Mouse (Mus musculus) intestine, embryonic 14.5 days (tissue): ENCODE data around the gene Erbin. TPM values are rescaled to one million over a fixed set of nuclear protein-coding genes. Genes with fewer than 3 reads are reported as not detected.

Experiments used
- ATAC-seq: fragments of 200-750 bp; cut with Nextera tagmentation; replicated peaks from 2 replicates; pipeline ENCODE4 v1.8.0; 2017; ENCODE audit warnings: low read depth, moderate number of reproducible peaks, moderate TSS enrichment, moderate library complexity; ENCODE audit not compliant: low FRiP score, low TSS enrichment
- DNase-seq: peaks from one replicate; pipeline ENCODE4 v3.0.0-alpha.2; 2018; ENCODE audit warnings: low spot score
- H3K27ac ChIP-seq: fragments of 300-500 bp; sonication (generic); 2 replicates; pipeline ENCODE4 v1.5.1; 2014; ENCODE audit warnings: low read depth, mild to moderate bottlenecking, control low read depth
- H3K27me3 ChIP-seq: fragments of 300-500 bp; sonication (generic); replicated peaks from 2 replicates; pipeline ENCODE4 v1.6.1; 2014; ENCODE audit warnings: low read length, control low read depth; ENCODE audit not compliant: control insufficient read depth, insufficient read depth
- H3K36me3 ChIP-seq: fragments of 300-500 bp; sonication (generic); 2 replicates; pipeline ENCODE4 v1.6.1; 2014; ENCODE audit warnings: low read length, control low read depth; ENCODE audit not compliant: control insufficient read depth, insufficient read depth
- H3K4me1 ChIP-seq: fragments of 300-500 bp; sonication (generic); replicated peaks from 2 replicates; pipeline ENCODE4 v1.6.1; 2014; ENCODE audit warnings: low read length, control low read depth, mixed read lengths; ENCODE audit not compliant: control insufficient read depth, insufficient read depth
- H3K4me2 ChIP-seq: fragments of 300-500 bp; sonication (generic); 2 replicates; pipeline ENCODE4 v1.6.1; 2014; ENCODE audit warnings: low read length
- H3K4me3 ChIP-seq: fragments of 300-500 bp; sonication (generic); 2 replicates; pipeline ENCODE4 v1.5.1; 2014; ENCODE audit warnings: low read depth, low read length, control low read depth, mixed read lengths
- H3K9ac ChIP-seq: fragments of 300-500 bp; sonication (generic); 2 replicates; pipeline ENCODE4 v1.6.1; 2014; ENCODE audit warnings: mild to moderate bottlenecking, low read length
- H3K9me3 ChIP-seq: fragments of 300-500 bp; sonication (generic); 2 replicates; pipeline ENCODE4 v1.6.1; 2016; ENCODE audit warnings: low read length, control low read depth; ENCODE audit not compliant: control insufficient read depth
- WGBS: fragments of 180-500 bp; shearing (Covaris S2); extraction: QIAGEN DNeasy Blood & Tissue Kit; methylation state at CpG from one replicate; pipeline ENCODE4 v1.1.7; 2014; 5-methylcytosine and 5-hydroxymethylcytosine counted together
- polyA plus RNA-seq: library from polyadenylated mRNA; unstranded; fragments of >200 nt; fragmentation: Nextera tagmentation; extraction: Ambion mirVana; gene quantifications from 2 replicates; pipeline ENCODE4 v1.2.1, GENCODE M21; 2014

The Erbin gene
- polyA plus RNA-seq, 1 experiment from 2014 or later: 32.1 TPM

DNA sequence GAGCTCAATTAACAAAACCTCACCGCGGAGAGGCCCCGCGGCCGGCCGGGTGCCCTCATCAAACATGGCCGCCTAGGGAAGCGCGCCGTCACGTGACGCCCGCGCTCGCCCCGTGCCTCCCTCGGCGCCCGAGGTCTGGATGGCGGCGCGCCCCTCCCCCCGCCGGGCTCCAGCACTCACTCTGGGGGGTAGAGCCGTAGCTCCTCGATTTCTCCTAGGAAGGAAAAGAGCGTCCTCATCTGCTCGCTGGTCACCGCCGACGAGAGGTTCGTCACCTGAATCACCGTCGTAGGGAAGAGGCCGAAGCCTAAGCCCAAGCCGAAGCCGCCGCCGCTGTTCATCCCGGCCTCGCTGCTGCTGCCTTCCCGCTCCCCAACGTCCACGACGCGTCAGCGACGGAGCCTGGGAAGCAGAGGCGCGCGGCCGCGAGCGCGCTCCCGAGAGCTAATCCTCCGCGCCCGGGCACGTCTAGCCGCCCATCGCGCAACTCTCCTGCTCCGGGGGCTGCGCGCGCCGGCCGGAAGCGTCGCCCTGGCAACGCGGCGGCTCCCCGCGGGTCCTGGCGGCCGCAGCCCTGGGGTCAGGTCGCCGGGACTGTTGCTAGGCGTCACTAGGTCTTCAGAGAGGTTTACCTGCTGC, 146.1 kb downstream of the Erbin start, which contains the start of gene Srek1:
Gene Srek1, minus strand, starts transcription at position 490 of the 639 bp plus-strand sequence.
- H3K4me3 ChIP-seq: peak within 1 kb of the TSS; percentile 90
- under 1% methylated on average over 81 of the region's 81 CpGs for WGBS
- H3K9ac ChIP-seq: peak within 1 kb of the TSS; percentile 93
- peak; percentile 98 for DNase-seq
- H3K27ac ChIP-seq: peak within 1 kb of the TSS; percentile 98
- ATAC-seq: peak; percentile 97
- H3K27me3 ChIP-seq: no peaks in the 10 kb centered on the region
- no peaks in the 10 kb centered on the region for H3K9me3 ChIP-seq
- H3K4me1 ChIP-seq: peaks cover 21% of the 10 kb centered on the region
- H3K36me3 ChIP-seq: peaks cover 8% of the 10 kb centered on the region; the same call in 1 of the 2 replicates
- peak within 1 kb of the TSS; percentile 73 for H3K4me2 ChIP-seq

DNA sequence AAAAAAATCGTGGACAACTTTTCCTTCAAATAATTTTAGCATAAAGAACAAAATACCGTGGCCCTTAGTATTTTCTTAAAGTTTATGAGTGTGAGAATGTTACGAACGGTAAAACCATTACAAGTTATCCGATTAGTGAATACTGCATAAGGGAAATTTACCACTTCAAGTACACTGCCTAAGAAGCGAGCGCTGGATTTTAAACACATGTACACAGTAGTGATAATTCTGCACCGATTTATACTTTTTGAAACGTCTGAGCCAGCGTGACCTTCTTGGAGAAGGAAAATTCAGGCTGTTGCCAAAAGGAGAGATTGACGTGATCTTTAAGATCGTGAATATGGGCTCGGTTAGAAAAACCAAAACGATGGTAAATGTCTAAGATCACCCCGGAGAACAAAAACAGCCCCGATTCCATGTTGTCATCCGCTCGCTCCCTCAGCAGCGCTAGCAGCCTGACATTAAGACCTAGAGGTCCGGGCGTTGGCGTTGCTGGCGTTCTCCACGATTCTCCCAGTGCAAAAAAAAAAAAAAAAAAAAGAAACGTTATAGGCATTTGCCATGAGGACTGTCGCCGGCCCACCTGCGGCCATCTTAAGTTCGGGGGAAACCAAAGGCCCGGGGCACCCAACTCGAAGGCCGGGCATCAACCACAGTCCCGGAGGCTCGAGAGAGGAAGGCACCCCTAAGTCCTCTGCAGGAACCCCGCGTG, 146.8 kb downstream of the Erbin start:
- ATAC-seq (peak; percentile 61), DNase-seq (no peak)
- peak overlapping the region; percentile 93 for H3K9ac ChIP-seq
- WGBS: 2% methylated on average over 36 of the region's 36 CpGs
- H3K4me1 ChIP-seq: peaks cover 21% of the 10 kb centered on the region
- H3K4me2 ChIP-seq: peak overlapping the region; percentile 73
- peak overlapping the region; percentile 98 for H3K27ac ChIP-seq
- peaks cover 11% of the 10 kb centered on the region; the same call in 1 of the 2 replicates for H3K36me3 ChIP-seq
- peak overlapping the region; percentile 90 for H3K4me3 ChIP-seq
- H3K27me3 ChIP-seq: no peaks in the 10 kb centered on the region
- H3K9me3 ChIP-seq: no peaks in the 10 kb centered on the region

DNA sequence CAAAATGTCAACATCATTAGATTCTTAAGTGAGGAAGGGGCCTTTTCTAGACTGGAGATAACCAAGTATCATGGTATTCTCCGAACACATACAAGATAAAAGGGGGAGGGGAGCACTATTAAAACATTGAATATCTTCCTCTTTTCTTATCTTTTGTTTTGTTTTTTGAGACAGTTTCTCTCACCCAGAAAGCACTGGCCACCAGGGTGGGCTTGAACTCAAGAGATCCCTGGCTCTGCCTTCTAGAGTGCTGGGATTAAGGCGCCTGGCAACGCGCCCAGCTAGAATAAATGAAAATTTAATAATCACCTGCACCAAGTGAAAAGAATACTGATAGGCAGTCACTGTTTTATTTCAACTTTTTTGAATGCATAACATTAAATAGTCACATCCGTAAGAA, 147.4 kb downstream of the Erbin start:
- no peak for ATAC-seq
- peak overlapping the region; percentile 93 for H3K9ac ChIP-seq
- peak overlapping the region; percentile 73 for H3K4me2 ChIP-seq
- H3K36me3 ChIP-seq: peaks cover 13% of the 10 kb centered on the region; the same call in 1 of the 2 replicates
- no peak for DNase-seq
- H3K27me3 ChIP-seq: no peaks in the 10 kb centered on the region
- WGBS: 37% methylated on average over 5 of the region's 5 CpGs
- no peak overlapping the region for H3K27ac ChIP-seq
- peaks cover 21% of the 10 kb centered on the region for H3K4me1 ChIP-seq
- peak overlapping the region; percentile 90 for H3K4me3 ChIP-seq
- H3K9me3 ChIP-seq: no peaks in the 10 kb centered on the region

DNA sequence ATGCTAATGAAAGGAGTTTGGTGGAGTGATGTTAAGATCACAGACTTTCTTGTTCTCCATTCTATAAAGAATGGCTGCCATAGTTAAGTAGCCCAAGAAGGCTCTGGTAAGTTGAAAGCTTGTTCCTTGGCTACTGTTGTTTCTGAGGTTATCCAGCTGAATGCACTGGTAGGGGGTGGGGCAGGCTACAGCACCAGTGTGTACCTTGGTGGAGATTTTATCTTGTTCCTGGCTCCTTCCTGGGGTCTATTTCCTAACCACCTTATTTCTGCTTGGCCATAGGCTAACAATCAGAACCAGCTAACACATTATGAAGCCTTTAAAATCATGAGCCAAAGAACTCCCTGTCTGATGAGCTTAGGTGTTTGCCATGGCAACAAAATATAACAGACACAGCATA, 149.5 kb downstream of the Erbin start:
- Histone ChIP-seq H3K27me3 (no peaks in the 10 kb centered on the region), H3K4me3 (no peak overlapping the region), H3K36me3 (peaks cover 28% of the 10 kb centered on the region), H3K9me3 (no peaks in the 10 kb centered on the region), H3K4me2 (no peak overlapping the region), H3K4me1 (peaks cover 21% of the 10 kb centered on the region), H3K27ac (no peak overlapping the region), H3K9ac (no peak overlapping the region)
- ATAC-seq (no peak), DNase-seq (no peak)

Other genes starting within 250 kb of the Erbin start
- 91.6 and 101 TPM in 2 replicates for gene Srek1, start 145.9 kb downstream of the Erbin start, polyA plus RNA-seq
- 24.7 and 27.1 TPM in 2 replicates for gene Nln, start 189.1 kb upstream of the Erbin start, polyA plus RNA-seq
- gene Sgtb, start 189.2 kb upstream of the Erbin start, polyA plus RNA-seq: 5.0 and 5.7 TPM in 2 replicates